Mouse (Mus musculus): ENCODE results near the gene Mesp1. TPM values are rescaled to one million over a fixed set of nuclear protein-coding genes. Genes with fewer than 3 reads are reported as not detected.
A peak's percentile ranks its signal among the peaks of the same experiment; 100 is the strongest.

Mesp1 gene
- total RNA-seq, 2 experiments from 2014 or later: not detected

- peak; percentile 66 for ATAC-seq (replicated peaks; ENCODE audit: low FRiP score, poor library complexity, severe bottlenecking)
These were observed 50.7 kb downstream of the Mesp1 start, which contains the start of the genes Pex11a and Wdr93 for GRCm38 (mm10) chr7:79742659-79743536. Gene Pex11a, minus strand, starts transcription at chr7:79743131. Gene Wdr93, plus strand, starts transcription at chr7:79743163.

- no peak for ATAC-seq (replicated peaks; ENCODE audit: low FRiP score, poor library complexity, severe bottlenecking)
These were observed 51.3 kb downstream of the Mesp1 start for GRCm38 (mm10) chr7:79742277-79742658.

Other genes with a start within 250 kb of the Mesp1 start
- not detected in 2 replicates for gene Rhcg, start 176.1 kb downstream of the Mesp1 start, total RNA-seq (2015; ENCODE audit: low replicate concordance)
- not detected in 2 replicates for gene Rhcg, start 176.1 kb downstream of the Mesp1 start, total RNA-seq (2017; ENCODE audit: low replicate concordance)
- gene Ticrr, start 133.6 kb downstream of the Mesp1 start, total RNA-seq (2015; ENCODE audit: low replicate concordance): 52.3 and 68.3 TPM in 2 replicates
- 52.8 and 65.1 TPM in 2 replicates for gene Ticrr, start 133.6 kb downstream of the Mesp1 start, total RNA-seq (2017; ENCODE audit: low replicate concordance)
- not detected in 2 replicates for gene Kif7, start 78.1 kb downstream of the Mesp1 start, total RNA-seq (2015; ENCODE audit: low replicate concordance)
- gene Kif7, start 78.1 kb downstream of the Mesp1 start, total RNA-seq (2017; ENCODE audit: low replicate concordance): 0.13 TPM in 1 of 2 replicates, not detected in the other
- not detected in 2 replicates for gene Plin1, start 60.9 kb downstream of the Mesp1 start, total RNA-seq (2015; ENCODE audit: low replicate concordance)
- gene Plin1, start 60.9 kb downstream of the Mesp1 start, total RNA-seq (2017; ENCODE audit: low replicate concordance): not detected in 2 replicates
- 1.3 and 4.0 TPM in 2 replicates for gene Pex11a, start 50.7 kb downstream of the Mesp1 start, total RNA-seq (2015; ENCODE audit: low replicate concordance)
- gene Pex11a, start 50.7 kb downstream of the Mesp1 start, total RNA-seq (2017; ENCODE audit: low replicate concordance): not detected in 2 replicates
- gene Wdr93, start 50.6 kb downstream of the Mesp1 start, total RNA-seq (2015; ENCODE audit: low replicate concordance): not detected in 2 replicates
- not detected in 2 replicates for gene Wdr93, start 50.6 kb downstream of the Mesp1 start, total RNA-seq (2017; ENCODE audit: low replicate concordance)
- gene Mesp2, start 16.9 kb upstream of the Mesp1 start, total RNA-seq (2015; ENCODE audit: low replicate concordance): not detected in 2 replicates
- gene Mesp2, start 16.9 kb upstream of the Mesp1 start, total RNA-seq (2017; ENCODE audit: low replicate concordance): not detected in 2 replicates
- not detected in 2 replicates for gene Anpep, start 67.3 kb upstream of the Mesp1 start, total RNA-seq (2015; ENCODE audit: low replicate concordance)
- gene Anpep, start 67.3 kb upstream of the Mesp1 start, total RNA-seq (2017; ENCODE audit: low replicate concordance): not detected in 2 replicates
- 6.7 and 6.8 TPM in 2 replicates for gene Ap3s2, start 126.9 kb upstream of the Mesp1 start, total RNA-seq (2015; ENCODE audit: low replicate concordance)
- 1.5 and 1.9 TPM in 2 replicates for gene Ap3s2, start 126.9 kb upstream of the Mesp1 start, total RNA-seq (2017; ENCODE audit: low replicate concordance)
- gene Arpin, start 141.6 kb upstream of the Mesp1 start, total RNA-seq (2015; ENCODE audit: low replicate concordance): not detected in 2 replicates
- not detected in 2 replicates for gene Arpin, start 141.6 kb upstream of the Mesp1 start, total RNA-seq (2017; ENCODE audit: low replicate concordance)
- 5.4 and 10.9 TPM in 2 replicates for gene Zfp710, start 231.0 kb upstream of the Mesp1 start, total RNA-seq (2015; ENCODE audit: low replicate concordance)
- gene Zfp710, start 231.0 kb upstream of the Mesp1 start, total RNA-seq (2017; ENCODE audit: low replicate concordance): 2.4 and 3.6 TPM in 2 replicates